Comparison of ENCODE assay signal across 9 mouse cellular contexts in genomic region chr6:145121590-145122420, GRCm38 (mm10). TPM values are rescaled to one million over a fixed set of nuclear protein-coding genes. Genes with fewer than 3 reads are reported as not detected.
DNase-seq lines count a peak whose midpoint lies in the region; ATAC-seq and TF ChIP-seq lines count a peak whose summit lies in the region.
"Had no signal": no experiment of that assay in that cellular context is flagged by ENCODE, and none has a peak within 500 bp of the region (broad histone marks: within the 10 kb centered on the region; RNA-seq: fewer than 3 reads in every experiment).

No protein-coding gene starts in this region.

- peak; percentile 67 for TF ChIP-seq POLR2A in CH12.LX (IDR thresholded peaks at IDR 0.05; ENCODE audit: low read depth, low read length)

- 41% methylated on average over 21 of the region's 21 CpGs for WGBS in heart, embryonic 10.5 days
- 32% methylated on average over 21 of the region's 21 CpGs for WGBS in liver, postnatal 0 days (ENCODE audit: insufficient replicate concordance)

- H3K4me1 ChIP-seq in CH12.LX (ENCODE audit: control insufficient read depth in 1 of 2, insufficient read depth in 2 of 2), result peaks cover 17 to 42% of the 10 kb centered on the region in 2 experiments
- peaks cover 43% of the 10 kb centered on the region for H3K4me1 ChIP-seq in heart, embryonic 10.5 days
- peaks cover 24% of the 10 kb centered on the region for H3K4me1 ChIP-seq in liver, postnatal 0 days (ENCODE audit: insufficient read depth)

- TF ChIP-seq EP300 in CH12.LX (IDR thresholded peaks at IDR 0.05; ENCODE audit: low read length), result no peak
- no peak for TF ChIP-seq EP300 in liver, postnatal 0 days (IDR thresholded peaks at IDR 0.05; ENCODE audit: low read depth)

- no peaks in the 10 kb centered on the region for H3K27me3 ChIP-seq in CH12.LX (replicated peaks)
- H3K27me3 ChIP-seq in heart, embryonic 10.5 days (ENCODE audit: insufficient read depth, poor library complexity, severe bottlenecking), result no peaks in the 10 kb centered on the region
- no peaks in the 10 kb centered on the region for H3K27me3 ChIP-seq in liver, postnatal 0 days (ENCODE audit: insufficient read depth, low read length)
- H3K27me3 ChIP-seq: hindbrain, embryonic 15.5 days had no signal

- peak overlapping the region; percentile 87 for H3K27ac ChIP-seq in CH12.LX (ENCODE audit: insufficient read depth, low read depth)
- H3K27ac ChIP-seq in heart, embryonic 10.5 days, result peak overlapping the region; percentile 81
- H3K27ac ChIP-seq in liver, postnatal 0 days (ENCODE audit: low read depth), result peak overlapping the region; percentile 94
- H3K27ac ChIP-seq: hindbrain, embryonic 15.5 days had no signal

- ATAC-seq in liver, postnatal 0 days, result peak; percentile 73

- H3K79me2 ChIP-seq in CH12.LX (replicated peaks; ENCODE audit: control insufficient read depth, extremely low read depth, insufficient read depth, poor library complexity, severe bottlenecking), result peaks cover 37% of the 10 kb centered on the region

- H3K9me3 ChIP-seq in CH12.LX (replicated peaks; ENCODE audit: low read length), result peaks cover 6% of the 10 kb centered on the region
- H3K9me3 ChIP-seq in heart, embryonic 10.5 days, result no peaks in the 10 kb centered on the region
- no peaks in the 10 kb centered on the region for H3K9me3 ChIP-seq in liver, postnatal 0 days (ENCODE audit: low read length)
- H3K9me3 ChIP-seq: hindbrain, embryonic 15.5 days had no signal

- peak overlapping the region; percentile 66 to 80 (median 68) for H3K4me3 ChIP-seq in CH12.LX (replicated peaks in 1 of 3; ENCODE audit: low read depth in 2 of 3, low read length in 2 of 3, poor library complexity in 1 of 3)
- H3K4me3 ChIP-seq in heart, embryonic 10.5 days, result no peak overlapping the region
- H3K4me3 ChIP-seq in liver, postnatal 0 days (ENCODE audit: low read depth, low read length), result peak overlapping the region; percentile 59
- H3K4me3 ChIP-seq: hindbrain, embryonic 15.5 days had no signal

- in situ Hi-C loops in CH12.LX (cut with MboI; ENCODE audit: low pct_ligation_motif_present, low pct_unique_long_range_greater_than_20kb, low sequenced_read_pairs), result no loop called here

- TF ChIP-seq RAD21 in CH12.LX (IDR thresholded peaks at IDR 0.05; ENCODE audit: low read depth, low read length), result no peak

- peak overlapping the region; percentile 79 for H3K9ac ChIP-seq in CH12.LX (ENCODE audit: insufficient read depth, low read depth)
- peak overlapping the region; percentile 72 for H3K9ac ChIP-seq in liver, postnatal 0 days (replicated peaks)
- H3K9ac ChIP-seq: hindbrain, embryonic 15.5 days had no signal

- H3K36me3 ChIP-seq in CH12.LX (replicated peaks in 1 of 2; ENCODE audit: control insufficient read depth in 1 of 2, insufficient read depth in 1 of 2, low read length in 1 of 2), result peaks cover 0 to 22% of the 10 kb centered on the region in 2 experiments
- no peaks in the 10 kb centered on the region for H3K36me3 ChIP-seq in heart, embryonic 10.5 days
- H3K36me3 ChIP-seq in liver, postnatal 0 days (replicated peaks; ENCODE audit: insufficient read depth, low read length), result no peaks in the 10 kb centered on the region
- H3K36me3 ChIP-seq: hindbrain, embryonic 15.5 days had no signal

- H3K4me2 ChIP-seq in CH12.LX (ENCODE audit: insufficient read depth, low read depth, poor library complexity, severe bottlenecking), result peak overlapping the region; percentile 100
- H3K4me2 ChIP-seq in liver, postnatal 0 days (ENCODE audit: low read depth, low read length), result peak overlapping the region; percentile 65
- H3K4me2 ChIP-seq: hindbrain, embryonic 15.5 days had no signal

- dilution Hi-C loops in CH12.LX (cut with MboI; ENCODE audit: extremely low pct_ligation_motif_present, extremely low pct_unique_long_range_greater_than_20kb, low sequenced_read_pairs), result no loop called here

- peak; percentile 75 for DNase-seq in CD4-positive helper T cell, adult 2 months (ENCODE audit: low read depth, low spot score)
- peak; percentile 79 for DNase-seq in CH12.LX (ENCODE audit: extremely low read depth)
- DNase-seq in heart, embryonic 10.5 days (ENCODE audit: low spot score), result no peak
- DNase-seq in liver, postnatal 0 days, result peak; percentile 67
- peak; percentile 70 to 82 for DNase-seq in spleen, postnatal 4 days (ENCODE audit: low spot score in 2 of 2)
- no peak for DNase-seq in cerebellum, postnatal 25 days
- DNase-seq in retina, embryonic 14.5 days (ENCODE audit: low spot score), result no peak
- no peak for DNase-seq in yolk sac, embryonic 10.5 days (ENCODE audit: low spot score)

- TF ChIP-seq CTCF in CH12.LX (conservative IDR thresholded peaks at IDR 0.05 in 1 of 2, IDR thresholded peaks at IDR 0.05 in 1 of 2; ENCODE audit: low read depth in 2 of 2, low read length in 2 of 2), result no peak
- TF ChIP-seq CTCF in liver, postnatal 0 days (IDR thresholded peaks at IDR 0.05; ENCODE audit: low read depth), result peak; percentile 22; the same call in 1 of the 2 replicates

TF ChIP-seq in CH12.LX, 34 proteins besides CTCF, POLR2A, EP300 and RAD21:
- no peak; the same call in 1 of the 2 replicates for TF ChIP-seq ETS1 (conservative IDR thresholded peaks at IDR 0.05; ENCODE audit: low read depth, low read length)
- TF ChIP-seq E2F4 (IDR thresholded peaks at IDR 0.05; ENCODE audit: insufficient replicate concordance, low read depth, low read length), result no peak
- TF ChIP-seq MXI1 (IDR thresholded peaks at IDR 0.05; ENCODE audit: low read depth, low read length), result no peak
- TF ChIP-seq NRF1 (IDR thresholded peaks at IDR 0.05; ENCODE audit: low read depth, low read length), result peak; percentile 52
- no peak for TF ChIP-seq JUND (conservative IDR thresholded peaks at IDR 0.05; ENCODE audit: low read depth, low read length)
- TF ChIP-seq ELF1 (IDR thresholded peaks at IDR 0.05; ENCODE audit: low read depth, low read length), result peak; percentile 23; the same call in 1 of the 2 replicates
- TF ChIP-seq MAFK (IDR thresholded peaks at IDR 0.05; ENCODE audit: insufficient replicate concordance, low read length), result no peak
- no peak for TF ChIP-seq CHD2 (IDR thresholded peaks at IDR 0.05; ENCODE audit: low read length)
- no peak for TF ChIP-seq MEF2A (IDR thresholded peaks at IDR 0.05; ENCODE audit: borderline replicate concordance, low read depth, low read length)
- TF ChIP-seq RCOR1 (conservative IDR thresholded peaks at IDR 0.05; ENCODE audit: low read depth, low read length), result no peak
- TF ChIP-seq MYC (IDR thresholded peaks at IDR 0.05; ENCODE audit: low read depth, low read length), result no peak
- TF ChIP-seq NELFE (IDR thresholded peaks at IDR 0.05; ENCODE audit: low read depth, low read length), result 0 out of 2 replicates have a peak, but pooled peaks have one; percentile 39
- no peak for TF ChIP-seq TCF12 (IDR thresholded peaks at IDR 0.05; ENCODE audit: low read depth, low read length)
- no peak for TF ChIP-seq BHLHE40 (IDR thresholded peaks at IDR 0.05; ENCODE audit: low read depth, low read length)
- 0 out of 2 replicates have a peak, but pooled peaks have one; percentile 40 for TF ChIP-seq TBP (conservative IDR thresholded peaks at IDR 0.05; ENCODE audit: low read depth, low read length)
- no peak; the same call in 1 of the 2 replicates for TF ChIP-seq HCFC1 (IDR thresholded peaks at IDR 0.05; ENCODE audit: low read depth, low read length)
- no peak for TF ChIP-seq KAT2A (IDR thresholded peaks at IDR 0.05; ENCODE audit: insufficient replicate concordance, low read length)
- no peak for TF ChIP-seq GABPA (IDR thresholded peaks at IDR 0.05; ENCODE audit: insufficient replicate concordance, low read depth, low read length)
- no peak for TF ChIP-seq ZNF384 (IDR thresholded peaks at IDR 0.05; ENCODE audit: low read depth, low read length)
- no peak for TF ChIP-seq USF2 (conservative IDR thresholded peaks at IDR 0.05; ENCODE audit: low read depth, low read length)
- no peak for TF ChIP-seq POLR2AphosphoS2 (IDR thresholded peaks at IDR 0.05; ENCODE audit: low read depth, low read length)
- no peak for TF ChIP-seq SMC3 (IDR thresholded peaks at IDR 0.05; ENCODE audit: low read depth, low read length)
- no peak for TF ChIP-seq ZMIZ1 (IDR thresholded peaks at IDR 0.05; ENCODE audit: low read depth, low read length)
- 0 out of 2 replicates have a peak, but pooled peaks have one; percentile 7 for TF ChIP-seq IRF4 (IDR thresholded peaks at IDR 0.05; ENCODE audit: low read depth, low read length)
- no peak for TF ChIP-seq MAZ (IDR thresholded peaks at IDR 0.05; ENCODE audit: low read depth, low read length)
- TF ChIP-seq ZC3H11A (IDR thresholded peaks at IDR 0.05; ENCODE audit: low read depth, low read length), result no peak
- no peak for TF ChIP-seq MAX (IDR thresholded peaks at IDR 0.05; ENCODE audit: low read length)
- no peak for TF ChIP-seq SIN3A (IDR thresholded peaks at IDR 0.05; ENCODE audit: low read length)
TF ChIP-seq in CH12.LX: peak in this region for 5.

RNA-seq across cellular contexts. Expression of gene Lrmp, which starts 6.4 kb away (rescaled TPM):
- 92.3 and 102 TPM in 2 replicates for total RNA-seq in CH12.LX (2012; rRNA removed)
- 155 and 171 TPM in 2 replicates for total RNA-seq in CH12.LX (2014; rRNA removed)
- 163 and 180 TPM in 2 replicates for polyA plus RNA-seq in CH12.LX (2012; ENCODE audit: insufficient read length, low read depth)
- 2.3 and 4.8 TPM in 2 replicates for polyA plus RNA-seq in heart, embryonic 10.5 days (2016; fragmentation: Nextera tagmentation; extraction: Ambion mirVana)
- 26.8 and 28.0 TPM in 2 replicates for polyA plus RNA-seq in liver, postnatal 0 days (2015; fragmentation: Nextera tagmentation; extraction: Ambion mirVana)

RNA-seq across cellular contexts. Expression of gene Bcat1, which starts 45.8 kb away (rescaled TPM):
- 129 and 141 TPM in 2 replicates for total RNA-seq in CH12.LX (2012; rRNA removed)
- total RNA-seq in CH12.LX (2014; rRNA removed), result 176 and 199 TPM in 2 replicates
- 157 and 176 TPM in 2 replicates for polyA plus RNA-seq in CH12.LX (2012; ENCODE audit: insufficient read length, low read depth)
- 33.2 and 49.6 TPM in 2 replicates for polyA plus RNA-seq in heart, embryonic 10.5 days (2016; fragmentation: Nextera tagmentation; extraction: Ambion mirVana)
- polyA plus RNA-seq in liver, postnatal 0 days (2015; fragmentation: Nextera tagmentation; extraction: Ambion mirVana), result 0.46 and 0.81 TPM in 2 replicates

Comparison
In these comparisons a context has a peak if more than half of its experiments do, and no peak if none do; other contexts are left out.
1. DNase-seq: peak in CD4-positive helper T cell, adult 2 months (single experiment), CH12.LX (single experiment), liver, postnatal 0 days (single experiment) and spleen, postnatal 4 days (2 of 2); none in heart, embryonic 10.5 days (single experiment), cerebellum, postnatal 25 days (0 of 2), retina, embryonic 14.5 days (single experiment) and yolk sac, embryonic 10.5 days (single experiment).
2. RNA of gene Bcat1, which starts 45.8 kb away (polyA plus RNA-seq): 157 to 176 TPM in CH12.LX and 33.2 to 49.6 TPM in heart, embryonic 10.5 days; 0.46 to 0.81 TPM in liver, postnatal 0 days; every median in the first group is over 10 times any median in the second.
3. Peak in every context shown above with its lines, with median percentiles within 50 percentile points of each other: H3K27ac ChIP-seq.